Mouse (Mus musculus) forebrain, embryonic 12.5 days (tissue): ENCODE measurements around the gene Trank1. TPM values are rescaled to one million over a fixed set of nuclear protein-coding genes. Genes with fewer than 3 reads are reported as not detected.

Source experiments
- ATAC-seq: fragments of 200-750 bp; cut with Nextera tagmentation; 2 replicates; pipeline ENCODE4 v1.8.0; 2017; ENCODE audit warnings: moderate TSS enrichment; ENCODE audit not compliant: low FRiP score
- H3K27ac ChIP-seq: fragments of 300-500 bp; sonication (generic); 2 replicates; pipeline ENCODE4 v1.5.1; 2016; ENCODE audit warnings: mild to moderate bottlenecking
- H3K27me3 ChIP-seq: fragments of 300-500 bp; sonication (generic); 2 replicates; pipeline ENCODE4 v1.6.1; 2016; ENCODE audit warnings: mild to moderate bottlenecking
- H3K36me3 ChIP-seq: fragments of 300-500 bp; sonication (generic); replicated peaks from 2 replicates; pipeline ENCODE4 v1.6.1; 2016; ENCODE audit warnings: mild to moderate bottlenecking
- H3K4me1 ChIP-seq: fragments of 300-500 bp; sonication (generic); 2 replicates; pipeline ENCODE4 v1.6.1; 2016
- H3K4me2 ChIP-seq: fragments of 300-500 bp; sonication (generic); 2 replicates; pipeline ENCODE4 v1.6.1; 2016; ENCODE audit warnings: mild to moderate bottlenecking, moderate library complexity
- H3K4me3 ChIP-seq: fragments of 300-500 bp; sonication (generic); replicated peaks from 2 replicates; pipeline ENCODE4 v1.5.1; 2016; ENCODE audit warnings: mild to moderate bottlenecking
- H3K9ac ChIP-seq: fragments of 300-500 bp; sonication (generic); 2 replicates; pipeline ENCODE4 v1.6.1; 2016; ENCODE audit warnings: mild to moderate bottlenecking
- H3K9me3 ChIP-seq: fragments of 300-500 bp; sonication (generic); 2 replicates; pipeline ENCODE4 v1.6.1; 2016
- WGBS: fragments of 180-500 bp; shearing (Covaris S2); methylation state at CpG from one replicate; pipeline ENCODE4 v1.1.7; 2016; 5-methylcytosine and 5-hydroxymethylcytosine counted together
- polyA plus RNA-seq: library from polyadenylated mRNA; unstranded; fragments of >200 nt; fragmentation: Nextera tagmentation; extraction: Ambion mirVana; gene quantifications from 2 replicates; pipeline ENCODE4 v1.2.1, GENCODE M21; 2016

The Trank1 gene
- polyA plus RNA-seq, 1 experiment from 2014 or later, result 3.1 TPM

DNA sequence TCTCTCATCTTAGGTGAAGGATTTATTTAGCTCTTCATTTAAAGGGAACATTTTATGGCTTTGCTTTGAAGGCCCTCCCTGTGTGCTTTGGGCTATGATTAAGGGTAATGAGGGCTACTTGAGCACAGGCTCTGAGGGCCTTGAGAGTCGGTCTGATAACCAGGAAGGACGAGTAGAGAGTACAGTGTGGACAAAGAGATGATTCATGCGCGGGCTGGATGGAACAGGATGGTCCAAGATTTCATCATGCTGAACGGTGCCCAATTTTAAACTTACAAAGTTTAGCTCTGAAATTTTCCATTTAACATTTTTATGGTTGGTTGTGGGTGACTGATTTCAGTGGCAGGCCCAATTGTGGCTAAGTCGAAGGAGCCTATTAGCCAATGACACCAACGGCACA is 5.4 kb upstream of the Trank1 start:
- ATAC-seq, result no peak
- H3K27me3 ChIP-seq, result peaks cover 20% of the 10 kb centered on the region
- H3K4me3 ChIP-seq, result no peak overlapping the region
- H3K36me3 ChIP-seq, result no peaks in the 10 kb centered on the region
- H3K27ac ChIP-seq, result no peak overlapping the region
- H3K9ac ChIP-seq, result no peak overlapping the region
- H3K4me2 ChIP-seq, result no peak overlapping the region
- no peaks in the 10 kb centered on the region for H3K9me3 ChIP-seq
- 0 out of 2 replicates have a peak, but pooled peaks cover under 1% of the 10 kb centered on the region for H3K4me1 ChIP-seq
- 85% methylated on average over 7 of the region's 7 CpGs for WGBS

DNA sequence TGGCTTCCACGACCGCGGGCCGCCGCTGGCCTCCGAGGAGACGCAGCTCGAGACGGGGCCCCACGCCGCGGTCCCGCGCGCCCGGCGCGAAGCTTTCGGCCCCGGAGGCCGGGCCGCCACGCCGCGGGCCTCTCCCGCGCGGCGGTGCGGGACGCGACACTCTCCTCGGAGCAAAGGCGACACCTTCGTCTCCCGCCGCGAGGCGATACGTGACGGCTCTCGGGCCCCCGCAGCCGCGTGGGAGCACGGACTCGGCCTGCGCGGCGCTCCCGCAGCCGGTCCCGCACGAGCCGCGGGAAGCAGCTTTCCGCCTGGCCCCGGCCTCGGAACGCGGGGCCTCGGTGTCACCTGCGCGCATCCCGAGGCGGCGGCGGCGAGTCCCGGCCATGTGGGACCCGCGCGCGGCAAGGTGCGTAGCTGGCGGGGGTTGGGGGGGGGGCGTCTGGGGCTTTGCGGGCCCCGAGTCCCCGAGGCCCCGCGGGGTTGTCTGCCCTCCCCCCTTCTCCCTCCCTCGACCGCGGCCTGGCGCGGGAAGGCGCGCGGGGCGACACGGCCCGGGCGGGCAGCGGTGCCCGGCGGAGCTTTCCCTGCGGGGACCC is 403 bp downstream of the Trank1 start:
- peak overlapping the region; percentile 55 for H3K4me3 ChIP-seq
- H3K4me2 ChIP-seq, result peak overlapping the region; percentile 87
- no peaks in the 10 kb centered on the region for H3K9me3 ChIP-seq
- H3K27ac ChIP-seq, result no peak overlapping the region
- H3K4me1 ChIP-seq, result peaks cover 18% of the 10 kb centered on the region
- ATAC-seq, result peak; percentile 65
- peaks cover 57% of the 10 kb centered on the region for H3K27me3 ChIP-seq
- no peaks in the 10 kb centered on the region for H3K36me3 ChIP-seq
- WGBS, result 1% methylated on average over 72 of the region's 98 CpGs
- H3K9ac ChIP-seq, result peak overlapping the region; percentile 45

DNA sequence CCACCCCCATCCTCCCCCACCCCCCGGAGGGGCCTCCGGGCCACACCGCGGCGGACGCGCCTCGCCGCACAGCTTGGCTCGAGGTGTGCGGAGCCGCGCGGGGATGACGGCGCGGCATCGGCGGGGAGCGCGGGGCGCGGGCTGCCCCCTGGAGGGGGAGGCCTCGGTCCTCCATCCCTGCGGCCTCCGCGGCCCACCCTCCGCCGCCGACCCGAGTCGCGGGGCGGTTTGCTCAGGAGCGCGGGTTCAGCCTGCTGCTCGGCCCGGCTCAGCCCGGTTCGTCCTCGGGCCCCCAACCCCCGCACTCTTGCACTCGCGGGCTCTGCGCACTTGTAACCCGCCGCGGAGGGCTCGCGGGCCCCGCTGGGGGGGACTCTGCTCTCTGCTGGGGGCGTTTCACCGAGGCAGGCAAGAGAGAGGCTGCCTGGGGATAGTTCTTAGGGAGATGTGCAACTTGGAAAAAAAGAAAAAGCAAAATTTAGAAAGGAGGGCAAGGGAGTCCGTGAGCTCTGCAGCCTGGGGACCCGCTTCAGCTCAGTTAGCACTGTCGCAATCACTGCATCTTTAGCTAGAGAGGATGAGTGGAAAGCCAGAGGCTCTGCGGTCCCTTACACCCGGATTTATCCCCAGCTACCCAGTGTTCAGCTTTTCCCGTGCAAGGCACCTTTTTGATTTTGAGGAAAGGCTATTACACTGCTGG is 1.1 kb downstream of the Trank1 start:
- no peak overlapping the region for H3K27ac ChIP-seq
- peak overlapping the region; percentile 55 for H3K4me3 ChIP-seq
- H3K4me1 ChIP-seq, result peaks cover 18% of the 10 kb centered on the region
- H3K9me3 ChIP-seq, result no peaks in the 10 kb centered on the region
- H3K9ac ChIP-seq, result peak overlapping the region; percentile 45
- peaks cover 57% of the 10 kb centered on the region for H3K27me3 ChIP-seq
- ATAC-seq, result peak; percentile 75
- WGBS, result under 1% methylated on average over 45 of the region's 59 CpGs
- H3K4me2 ChIP-seq, result peak overlapping the region; percentile 87
- no peaks in the 10 kb centered on the region for H3K36me3 ChIP-seq

- no peaks in the 10 kb centered on the region for H3K36me3 ChIP-seq
- peaks cover 57% of the 10 kb centered on the region for H3K27me3 ChIP-seq
- ATAC-seq, result no peak
- no peak overlapping the region for H3K27ac ChIP-seq
- WGBS, result 13% methylated on average over 5 of the region's 6 CpGs
- H3K4me2 ChIP-seq, result no peak overlapping the region
- no peak overlapping the region for H3K4me3 ChIP-seq
- no peaks in the 10 kb centered on the region for H3K9me3 ChIP-seq
- no peak overlapping the region for H3K9ac ChIP-seq
- H3K4me1 ChIP-seq, result peaks cover 18% of the 10 kb centered on the region
Observed at GRCm38 (mm10) chr9:111313299-111313698, 1.8 kb downstream of the Trank1 start.

DNA sequence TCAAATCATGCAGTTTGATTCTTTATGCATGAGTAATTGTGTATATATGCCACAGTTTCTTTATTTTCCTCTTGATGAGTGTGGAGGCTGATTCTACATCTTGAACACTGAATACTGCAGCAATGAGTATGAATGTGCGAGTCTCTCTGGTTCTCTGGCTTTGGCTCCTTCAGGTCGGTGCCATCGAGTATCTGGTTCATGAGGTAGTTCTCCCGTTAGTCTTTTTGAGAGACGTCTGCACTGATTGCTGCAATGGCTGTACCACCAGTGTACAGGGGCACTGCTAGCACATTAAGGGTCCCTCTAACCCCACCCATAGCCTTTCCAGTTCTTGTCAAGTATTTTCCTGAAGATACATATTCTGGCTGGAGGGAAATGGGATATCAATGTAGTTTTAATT is 2.3 kb downstream of the Trank1 start:
- no peaks in the 10 kb centered on the region for H3K36me3 ChIP-seq
- H3K9me3 ChIP-seq, result no peaks in the 10 kb centered on the region
- 28% methylated on average over 5 of the region's 5 CpGs for WGBS
- H3K9ac ChIP-seq, result no peak overlapping the region
- peaks cover 56% of the 10 kb centered on the region for H3K27me3 ChIP-seq
- peaks cover 18% of the 10 kb centered on the region for H3K4me1 ChIP-seq
- H3K27ac ChIP-seq, result no peak overlapping the region
- H3K4me3 ChIP-seq, result no peak overlapping the region
- H3K4me2 ChIP-seq, result no peak overlapping the region
- no peak for ATAC-seq

DNA sequence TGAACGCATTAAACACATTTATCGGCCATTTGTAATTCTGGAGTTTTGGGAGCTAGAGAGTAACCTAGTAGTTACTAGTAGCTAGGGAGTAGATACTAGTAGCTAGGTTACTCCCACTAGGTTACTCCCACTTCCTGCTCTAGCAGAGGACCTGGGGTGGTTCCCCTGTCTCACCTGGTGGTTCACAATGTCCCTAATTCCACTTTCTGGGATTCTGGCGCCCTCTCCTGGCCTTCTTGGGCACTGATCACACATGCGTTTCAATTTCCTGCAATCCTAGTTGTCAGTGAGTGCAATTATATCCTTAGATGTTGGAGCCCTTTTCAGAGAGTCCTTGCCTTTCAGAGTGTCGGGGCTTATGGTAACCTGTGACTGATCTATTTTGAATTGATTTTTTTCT is 2.7 kb downstream of the Trank1 start:
- Histone ChIP-seq H3K4me2 (no peak overlapping the region), H3K4me1 (peaks cover 18% of the 10 kb centered on the region), H3K36me3 (no peaks in the 10 kb centered on the region), H3K4me3 (no peak overlapping the region), H3K9me3 (no peaks in the 10 kb centered on the region), H3K27ac (no peak overlapping the region), H3K27me3 (peaks cover 52% of the 10 kb centered on the region), H3K9ac (no peak overlapping the region)
- no peak for ATAC-seq
- 38% methylated on average over 5 of the region's 5 CpGs for WGBS

DNA sequence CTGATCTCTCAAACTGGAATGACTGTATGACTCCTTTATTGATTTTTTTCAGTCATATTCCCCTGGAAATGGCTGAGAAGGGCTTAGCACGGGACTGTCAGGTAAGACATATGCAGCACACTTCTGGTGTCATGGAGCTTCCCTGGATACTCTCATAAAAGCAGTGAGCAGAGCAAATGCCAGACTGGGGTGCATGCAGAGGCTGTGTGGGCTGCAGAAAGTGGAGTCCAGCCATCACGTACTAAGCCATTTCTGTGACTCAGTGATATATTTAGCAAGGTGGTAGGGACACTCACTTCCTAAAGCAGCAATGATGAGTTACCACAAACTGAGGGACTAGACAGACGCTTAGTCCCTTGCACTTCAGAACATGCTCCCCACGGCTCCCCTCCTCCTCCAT is 9.4 kb downstream of the Trank1 start:
- WGBS, result 83% methylated on average over 4 of the region's 4 CpGs
- H3K27ac ChIP-seq, result no peak overlapping the region
- H3K4me1 ChIP-seq, result no peaks in the 10 kb centered on the region
- ATAC-seq, result no peak
- no peak overlapping the region for H3K4me3 ChIP-seq
- H3K27me3 ChIP-seq, result no peaks in the 10 kb centered on the region
- no peaks in the 10 kb centered on the region for H3K9me3 ChIP-seq
- H3K36me3 ChIP-seq, result no peaks in the 10 kb centered on the region
- H3K9ac ChIP-seq, result no peak overlapping the region
- no peak overlapping the region for H3K4me2 ChIP-seq

GRCm38 (mm10) chr9:111324881-111325280 is 13.3 kb downstream of the Trank1 start:
- Histone ChIP-seq H3K27ac (no peak overlapping the region), H3K4me3 (no peak overlapping the region), H3K36me3 (no peaks in the 10 kb centered on the region), H3K27me3 (no peaks in the 10 kb centered on the region), H3K4me1 (no peaks in the 10 kb centered on the region), H3K9me3 (no peaks in the 10 kb centered on the region), H3K9ac (no peak overlapping the region), H3K4me2 (no peak overlapping the region)
- ATAC-seq, result no peak
- 81% methylated on average over 2 of the region's 2 CpGs for WGBS

- ATAC-seq, result no peak
- WGBS, result 90% methylated on average over 4 of the region's 4 CpGs
Observed at GRCm38 (mm10) chr9:111329881-111330280, 18.3 kb downstream of the Trank1 start.

GRCm38 (mm10) chr9:111333790-111334189 is 22.3 kb downstream of the Trank1 start:
- WGBS, result 56% methylated on average over 2 of the region's 2 CpGs

More at GRCm38 (mm10) chr9:111329881-111330280, 18.3 kb downstream of the Trank1 start:
- no peak overlapping the region for H3K4me2 ChIP-seq
- H3K27ac ChIP-seq, result no peak overlapping the region
- no peaks in the 10 kb centered on the region for H3K27me3 ChIP-seq
- H3K4me3 ChIP-seq, result no peak overlapping the region
- no peak overlapping the region for H3K9ac ChIP-seq
- no peaks in the 10 kb centered on the region for H3K4me1 ChIP-seq
- no peaks in the 10 kb centered on the region for H3K36me3 ChIP-seq
- no peaks in the 10 kb centered on the region for H3K9me3 ChIP-seq

GRCm38 (mm10) chr9:111334555-111335164 is 23.1 kb downstream of the Trank1 start:
- no peak overlapping the region for H3K4me2 ChIP-seq
- no peak for ATAC-seq
- H3K36me3 ChIP-seq, result no peaks in the 10 kb centered on the region
- no peak overlapping the region for H3K9ac ChIP-seq
- 68% methylated on average over 4 of the region's 4 CpGs for WGBS
- no peaks in the 10 kb centered on the region for H3K9me3 ChIP-seq
- no peaks in the 10 kb centered on the region for H3K4me1 ChIP-seq
- no peak overlapping the region for H3K4me3 ChIP-seq
- H3K27ac ChIP-seq, result no peak overlapping the region
- H3K27me3 ChIP-seq, result no peaks in the 10 kb centered on the region

More at GRCm38 (mm10) chr9:111333790-111334189, 22.3 kb downstream of the Trank1 start:
- no peak for ATAC-seq
- H3K36me3 ChIP-seq, result no peaks in the 10 kb centered on the region
- no peaks in the 10 kb centered on the region for H3K27me3 ChIP-seq
- no peak overlapping the region for H3K9ac ChIP-seq
- no peaks in the 10 kb centered on the region for H3K4me1 ChIP-seq
- no peak overlapping the region for H3K4me2 ChIP-seq
- no peak overlapping the region for H3K27ac ChIP-seq
- H3K9me3 ChIP-seq, result no peaks in the 10 kb centered on the region
- no peak overlapping the region for H3K4me3 ChIP-seq

DNA sequence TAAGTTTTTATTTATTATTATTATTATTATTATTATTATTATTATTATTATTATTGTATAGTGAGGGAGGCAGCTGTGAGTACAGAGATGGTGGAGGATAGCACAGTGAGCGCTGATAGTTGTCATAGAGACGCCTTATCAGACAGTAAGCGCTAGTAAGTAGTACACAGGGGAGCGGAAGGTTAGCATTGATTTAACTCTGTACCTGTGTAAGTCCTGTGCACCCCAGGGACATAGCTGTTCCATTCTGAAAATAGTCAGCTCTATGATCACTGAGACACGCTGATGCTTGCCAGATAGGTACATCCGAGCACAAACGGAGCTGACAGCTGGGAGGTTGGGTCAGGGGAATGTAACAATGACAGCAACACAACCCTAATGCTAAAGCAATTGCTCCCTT is 39.7 kb downstream of the Trank1 start:
- no peak overlapping the region for H3K9ac ChIP-seq
- no peak overlapping the region for H3K4me3 ChIP-seq
- no peak overlapping the region for H3K4me2 ChIP-seq
- WGBS, result 78% methylated on average over 7 of the region's 7 CpGs
- H3K27ac ChIP-seq, result 0 out of 2 replicates have a peak overlapping the region, but pooled peaks have one; percentile 36
- H3K9me3 ChIP-seq, result no peaks in the 10 kb centered on the region
- H3K4me1 ChIP-seq, result peaks cover 9% of the 10 kb centered on the region; the same call in 1 of the 2 replicates
- peak; percentile 53; the same call in 1 of the 2 replicates for ATAC-seq
- H3K27me3 ChIP-seq, result no peaks in the 10 kb centered on the region
- no peaks in the 10 kb centered on the region for H3K36me3 ChIP-seq
